Mouse (Mus musculus) liver, adult 2 months (tissue): Measurements from ENCODE around the gene Hoga1. TPM values are rescaled to one million over a fixed set of nuclear protein-coding genes. Genes with fewer than 3 reads are reported as not detected.
A peak's percentile ranks its signal among the peaks of the same experiment; 100 is the strongest.

Experiments
- DNase-seq: peaks from one replicate; pipeline ENCODE4 v3.0.0-alpha.2; 2011; ENCODE audit warnings: low read depth, low spot score; ENCODE audit errors: extremely low read depth
- H3K27ac ChIP-seq: fragments of 200-500 bp; replicated peaks from 2 replicates; pipeline ENCODE4 v1.5.1; 2012; ENCODE audit warnings: low read depth, mild to moderate bottlenecking, control low read depth, inconsistent platforms, low read length; ENCODE audit not compliant: insufficient read depth
- H3K27me3 ChIP-seq: fragments of 200-500 bp; 2 replicates; pipeline ENCODE4 v1.6.1; 2012; ENCODE audit warnings: mild to moderate bottlenecking, moderate library complexity, low read length, inconsistent platforms; ENCODE audit not compliant: control insufficient read depth, insufficient read depth
- H3K36me3 ChIP-seq: fragments of 200-500 bp; 2 replicates; pipeline ENCODE4 v1.6.1; 2012; ENCODE audit warnings: low read length, inconsistent platforms; ENCODE audit not compliant: control insufficient read depth, insufficient read depth
- H3K4me1 ChIP-seq: fragments of 200-500 bp; 2 replicates; pipeline ENCODE4 v1.6.1; 2011; ENCODE audit warnings: low read length; ENCODE audit not compliant: control insufficient read depth, insufficient read depth
- H3K4me3 ChIP-seq: fragments of 200-500 bp; 2 replicates; pipeline ENCODE4 v1.5.1; 2011; ENCODE audit warnings: low read depth, mild to moderate bottlenecking, control low read depth, low read length, moderate library complexity; ENCODE audit not compliant: insufficient read depth
- H3K79me2 ChIP-seq: fragments of 200-500 bp; 2 replicates; pipeline ENCODE4 v1.6.1; 2012; ENCODE audit warnings: inconsistent platforms, mild to moderate bottlenecking, low read length, moderate library complexity; ENCODE audit not compliant: control insufficient read depth, insufficient read depth
- H3K9ac ChIP-seq: fragments of 200-500 bp; 2 replicates; pipeline ENCODE4 v1.6.1; 2012; ENCODE audit warnings: low read depth, mild to moderate bottlenecking, control low read depth, inconsistent platforms, low read length
- CTCF ChIP-seq: fragments of 200-500 bp; IDR thresholded peaks from 2 replicates; pipeline ENCODE4 v1.5.1; 2011; ENCODE audit warnings: low read depth, low read length, control low read depth
- POLR2A ChIP-seq: fragments of 200-500 bp; IDR thresholded peaks from 2 replicates; pipeline ENCODE4 v1.6.1; 2011; ENCODE audit warnings: low read length, control low read depth; ENCODE audit not compliant: insufficient read depth; ENCODE audit errors: extremely low read depth
- WGBS: fragments of 180-500 bp; shearing (Covaris S2); methylation state at CpG from one replicate; pipeline ENCODE4 v1.1.7; 2018; 5-methylcytosine and 5-hydroxymethylcytosine counted together
- polyA plus RNA-seq: library from polyadenylated mRNA; depleted of rRNA; stranded (reverse); fragments of >200 nt; gene quantifications from 2 replicates; pipeline ENCODE4 v1.2.3, GENCODE M21; 2012
- total RNA-seq: library from RNA; depleted of rRNA; stranded (reverse); fragments of >200 nt; gene quantifications from 2 replicates; pipeline ENCODE4 v1.2.3, GENCODE M21; 2014

Hoga1 gene
- total and polyA plus RNA-seq, 2 experiments, result 128 to 290 TPM

DNA sequence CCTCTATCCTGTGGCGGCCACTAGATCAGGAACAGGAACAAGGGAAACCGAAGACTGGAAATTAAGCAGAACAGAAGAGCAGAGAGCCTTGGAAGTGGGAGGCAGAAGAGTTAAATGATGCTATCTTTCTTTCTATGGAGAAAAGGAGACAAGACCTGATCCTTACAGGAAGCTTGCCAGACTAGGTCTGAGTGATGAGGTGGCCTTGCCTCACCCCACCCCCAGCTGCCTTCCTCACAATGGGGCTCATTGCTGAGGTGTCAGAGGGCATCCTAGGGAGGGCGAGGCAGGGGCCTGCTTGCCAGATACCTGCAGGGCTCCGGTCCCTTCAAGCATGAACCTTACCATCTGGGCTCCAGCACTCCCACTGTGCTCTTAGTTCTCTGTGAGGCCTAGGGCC lies 6.5 kb downstream of the Hoga1 start, which contains the start of gene 4933411K16Rik:
Gene 4933411K16Rik (plus strand): TSS at position 301 of the 400 bp plus-strand sequence.
- WGBS, result 87% methylated on average over 4 of the region's 4 CpGs

DNA sequence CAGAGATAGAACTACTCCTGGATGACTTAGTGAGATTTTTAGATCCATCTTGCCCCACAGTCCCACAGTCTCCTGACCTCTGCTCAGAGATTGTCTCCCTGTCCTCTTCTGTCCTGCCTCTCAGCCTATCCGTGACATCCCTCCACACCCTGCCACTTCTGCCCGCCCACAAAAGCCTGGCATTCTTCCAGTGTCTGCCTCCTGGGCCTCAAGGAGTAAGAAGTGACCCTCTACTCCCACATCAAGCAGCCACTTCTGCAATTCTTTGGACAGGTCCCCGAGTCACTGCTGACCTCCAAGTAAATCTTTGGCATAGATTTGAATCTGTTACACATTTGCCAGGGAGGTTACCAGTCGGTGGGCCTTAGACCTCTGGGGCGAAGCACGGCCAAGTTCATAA lies 8.8 kb downstream of the Hoga1 start:
- peak overlapping the region; percentile 70 for H3K27ac ChIP-seq
- WGBS, result 16% methylated on average over 6 of the region's 6 CpGs
- no peak for TF ChIP-seq CTCF
- no peak for TF ChIP-seq POLR2A
- H3K36me3 ChIP-seq, result peaks cover 7% of the 10 kb centered on the region
- H3K4me3 ChIP-seq, result no peak overlapping the region
- H3K9ac ChIP-seq, result no peak overlapping the region
- H3K27me3 ChIP-seq, result no peaks in the 10 kb centered on the region
- peak; percentile 64 for DNase-seq
- peaks cover 31% of the 10 kb centered on the region for H3K4me1 ChIP-seq
- H3K79me2 ChIP-seq, result peaks cover 21% of the 10 kb centered on the region

More for the DNA sequence above, 6.5 kb downstream of the Hoga1 start, which contains the start of gene 4933411K16Rik:
- Histone ChIP-seq H3K9ac (no peak within 1 kb of the TSS), H3K4me3 (no peak within 1 kb of the TSS), H3K27ac (peak within 1 kb of the TSS; percentile 70), H3K4me1 (peaks cover 31% of the 10 kb centered on the region), H3K36me3 (peaks cover 3% of the 10 kb centered on the region; the same call in 1 of the 2 replicates), H3K79me2 (peaks cover 24% of the 10 kb centered on the region), H3K27me3 (no peaks in the 10 kb centered on the region)
- no peak for DNase-seq
- TF ChIP-seq CTCF, result no peak
- TF ChIP-seq POLR2A, result no peak

DNA sequence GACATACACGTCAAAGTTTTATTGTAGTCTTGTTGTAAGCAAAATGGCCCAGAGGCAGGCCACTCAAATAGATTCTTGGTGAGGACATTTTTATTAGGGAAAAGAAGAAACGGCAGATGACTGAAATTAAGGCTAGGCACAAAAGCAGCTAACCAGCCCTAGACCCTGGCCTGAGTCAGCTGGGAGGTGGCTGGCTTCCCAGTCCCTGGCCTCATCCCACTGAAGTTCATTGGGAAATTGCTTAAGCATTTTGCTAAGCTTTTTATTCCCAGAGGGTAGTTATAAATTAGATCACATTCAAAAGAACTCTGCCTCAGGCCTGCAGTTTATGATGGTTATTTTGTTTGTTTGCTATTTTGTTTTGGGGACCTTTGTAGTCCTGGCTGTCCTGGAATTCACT lies 10.5 kb downstream of the Hoga1 start:
- WGBS, result 69% methylated on average over 2 of the region's 2 CpGs
- Histone ChIP-seq H3K4me3 (no peak overlapping the region), H3K79me2 (peaks cover 24% of the 10 kb centered on the region), H3K27me3 (no peaks in the 10 kb centered on the region), H3K9ac (no peak overlapping the region), H3K27ac (no peak overlapping the region), H3K4me1 (peaks cover 28% of the 10 kb centered on the region), H3K36me3 (peaks cover 16% of the 10 kb centered on the region)
- TF ChIP-seq POLR2A (no peak), CTCF (no peak)
- DNase-seq, result peak; percentile 54

DNA sequence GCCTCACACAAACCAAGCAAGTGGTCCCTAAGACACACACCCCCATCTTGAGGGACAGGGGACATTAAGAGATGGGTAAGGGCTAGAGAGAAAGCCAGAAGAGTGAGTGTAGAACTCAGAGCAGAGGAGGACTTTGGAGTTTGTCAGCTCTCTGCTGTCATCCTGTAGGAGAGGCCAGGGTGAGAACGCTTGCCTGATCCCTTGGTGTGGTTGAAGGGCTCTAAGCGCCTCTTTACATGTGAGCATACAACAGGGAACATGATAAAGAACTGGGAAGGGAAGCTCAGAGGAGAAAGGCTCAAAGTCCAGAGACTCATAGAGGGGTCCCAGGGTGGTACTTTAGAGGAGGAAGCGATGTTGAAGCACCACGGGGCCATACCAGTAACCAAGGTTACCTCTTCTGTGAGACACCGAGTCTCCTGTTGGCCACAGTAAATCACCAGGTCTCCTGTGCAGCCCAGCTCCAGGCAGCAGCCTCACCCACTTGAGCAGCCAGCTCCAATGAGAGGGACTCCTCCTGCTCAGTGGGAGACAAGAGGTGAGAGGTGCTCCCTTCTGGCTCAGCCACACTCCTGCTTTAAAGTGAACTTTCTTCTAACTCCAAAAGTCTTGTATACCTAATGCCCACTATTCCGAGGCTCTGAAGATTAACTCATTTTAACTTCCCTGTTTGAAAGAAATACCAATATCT lies 11.5 kb downstream of the Hoga1 start:
- Histone ChIP-seq H3K9ac (no peak overlapping the region), H3K27ac (no peak overlapping the region), H3K4me1 (peaks cover 20% of the 10 kb centered on the region), H3K36me3 (peaks cover 20% of the 10 kb centered on the region), H3K27me3 (no peaks in the 10 kb centered on the region), H3K79me2 (peaks cover 17% of the 10 kb centered on the region), H3K4me3 (no peak overlapping the region)
- WGBS, result 70% methylated on average over 6 of the region's 6 CpGs
- DNase-seq, result no peak
- TF ChIP-seq POLR2A (no peak), CTCF (no peak)

DNA sequence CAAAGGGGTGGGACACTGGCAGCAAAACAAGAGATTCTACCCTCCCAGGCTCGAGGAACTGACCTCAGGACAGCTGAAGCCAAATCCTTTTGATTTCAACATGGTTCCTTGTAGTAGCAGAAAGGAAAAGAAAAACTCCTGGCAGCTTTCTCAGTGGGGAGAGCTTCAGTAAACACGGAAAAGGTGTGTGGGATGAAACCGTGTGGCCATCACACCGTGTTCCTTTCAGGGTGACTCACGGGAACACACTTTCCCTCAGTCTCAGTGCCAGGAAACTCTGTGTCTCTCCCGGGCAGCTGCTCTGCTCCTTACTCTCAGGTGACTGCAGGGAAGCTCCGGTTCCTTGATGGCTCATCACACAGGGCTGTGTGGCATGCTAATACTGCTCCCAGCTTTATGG lies 13.0 kb downstream of the Hoga1 start:
- H3K9ac ChIP-seq, result no peak overlapping the region
- H3K4me3 ChIP-seq, result no peak overlapping the region
- TF ChIP-seq POLR2A (no peak), CTCF (no peak)
- H3K36me3 ChIP-seq, result peaks cover 31% of the 10 kb centered on the region
- H3K27ac ChIP-seq, result no peak overlapping the region
- 20% methylated on average over 7 of the region's 7 CpGs for WGBS
- peaks cover 12% of the 10 kb centered on the region; the same call in 1 of the 2 replicates for H3K79me2 ChIP-seq
- peaks cover 11% of the 10 kb centered on the region for H3K4me1 ChIP-seq
- peak; percentile 57 for DNase-seq
- no peaks in the 10 kb centered on the region for H3K27me3 ChIP-seq

DNA sequence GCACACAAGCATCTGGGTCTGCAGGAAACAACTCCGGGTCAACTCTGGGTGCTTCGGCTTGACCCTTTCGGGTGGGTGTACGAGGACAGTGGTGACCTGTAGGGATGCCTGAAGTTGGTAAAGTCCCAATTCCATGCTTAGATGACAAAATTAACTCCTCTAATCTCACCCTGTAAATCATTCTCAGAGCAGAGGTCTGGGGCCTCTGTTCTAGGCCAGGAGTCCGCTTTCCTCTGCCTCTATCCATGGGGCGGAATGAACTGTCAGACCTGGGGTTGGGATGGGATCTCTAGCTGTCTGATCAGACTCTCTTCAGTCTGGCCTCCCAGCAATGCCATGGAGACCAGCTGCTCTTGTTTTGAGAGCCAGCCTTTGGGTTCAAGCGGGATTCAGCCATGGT lies 16.0 kb downstream of the Hoga1 start:
- 77% methylated on average over 7 of the region's 7 CpGs for WGBS
- H3K4me3 ChIP-seq, result no peak overlapping the region
- no peaks in the 10 kb centered on the region for H3K4me1 ChIP-seq
- H3K27ac ChIP-seq, result no peak overlapping the region
- H3K9ac ChIP-seq, result no peak overlapping the region
- H3K36me3 ChIP-seq, result peaks cover 46% of the 10 kb centered on the region
- no peak for TF ChIP-seq POLR2A
- no peak for TF ChIP-seq CTCF
- peak; percentile 46 for DNase-seq
- H3K79me2 ChIP-seq, result peaks cover 3% of the 10 kb centered on the region; the same call in 1 of the 2 replicates
- no peaks in the 10 kb centered on the region for H3K27me3 ChIP-seq
